Mouse (Mus musculus) limb, embryonic 13.5 days (tissue): ENCODE measurements around the gene Gata2. TPM values are rescaled to one million over a fixed set of nuclear protein-coding genes. Genes with fewer than 3 reads are reported as not detected.
A peak's percentile ranks its signal among the peaks of the same experiment; 100 is the strongest.

Experiments used
- ATAC-seq: fragments of 200-750 bp; cut with Nextera tagmentation; 2 replicates; pipeline ENCODE4 v1.8.0; 2017; ENCODE audit warnings: low read depth, moderate number of reproducible peaks, moderate TSS enrichment; ENCODE audit not compliant: low FRiP score
- H3K27ac ChIP-seq: fragments of 300-500 bp; sonication (generic); 2 replicates; pipeline ENCODE4 v1.5.1; 2015; ENCODE audit warnings: inconsistent platforms, mild to moderate bottlenecking, moderate library complexity
- H3K27me3 ChIP-seq: fragments of 300-500 bp; sonication (generic); 2 replicates; pipeline ENCODE4 v1.6.1; 2015; ENCODE audit warnings: mild to moderate bottlenecking, inconsistent platforms
- H3K36me3 ChIP-seq: fragments of 300-500 bp; sonication (generic); 2 replicates; pipeline ENCODE4 v1.6.1; 2015; ENCODE audit warnings: inconsistent platforms, mild to moderate bottlenecking, moderate library complexity
- H3K4me1 ChIP-seq: fragments of 300-500 bp; sonication (generic); 2 replicates; pipeline ENCODE4 v1.6.1; 2015; ENCODE audit warnings: inconsistent platforms
- H3K4me2 ChIP-seq: fragments of 300-500 bp; sonication (generic); replicated peaks from 2 replicates; pipeline ENCODE4 v1.6.1; 2015; ENCODE audit warnings: inconsistent platforms, mild to moderate bottlenecking, moderate library complexity
- H3K4me3 ChIP-seq: fragments of 300-500 bp; sonication (generic); 2 replicates; pipeline ENCODE4 v1.5.1; 2015; ENCODE audit warnings: moderate library complexity, mild to moderate bottlenecking, inconsistent platforms
- H3K9ac ChIP-seq: fragments of 300-500 bp; sonication (generic); 2 replicates; pipeline ENCODE4 v1.6.1; 2015; ENCODE audit warnings: mild to moderate bottlenecking, inconsistent platforms
- H3K9me3 ChIP-seq: fragments of 300-500 bp; sonication (generic); 2 replicates; pipeline ENCODE4 v1.6.1; 2016; ENCODE audit warnings: inconsistent platforms
- WGBS: fragments of 180-500 bp; shearing (Covaris S2); methylation state at CpG from one replicate; pipeline ENCODE4 v1.1.7; 2015; 5-methylcytosine and 5-hydroxymethylcytosine counted together
- polyA plus RNA-seq: library from polyadenylated mRNA; unstranded; fragments of >200 nt; fragmentation: Nextera tagmentation; extraction: Ambion mirVana; gene quantifications from 2 replicates; pipeline ENCODE4 v1.2.1, GENCODE M21; 2015

Gata2 gene
- polyA plus RNA-seq, 1 experiment from 2014 or later: 12.0 TPM

- Histone ChIP-seq H3K4me1 (peaks cover 4% of the 10 kb centered on the region; the same call in 1 of the 2 replicates), H3K27ac (no peak overlapping the region), H3K4me2 (no peak overlapping the region), H3K36me3 (no peaks in the 10 kb centered on the region), H3K27me3 (0 out of 2 replicates have a peak, but pooled peaks cover 2% of the 10 kb centered on the region), H3K4me3 (no peak overlapping the region), H3K9ac (0 out of 2 replicates have a peak overlapping the region, but pooled peaks have one; percentile 2), H3K9me3 (no peaks in the 10 kb centered on the region)
- WGBS: 23% methylated on average over 5 of the region's 5 CpGs
- ATAC-seq: no peak
Observed at GRCm38 (mm10) chr6:88226570-88226994, 32.9 kb downstream of the Gata2 start.

- no peak overlapping the region for H3K27ac ChIP-seq
Observed at GRCm38 (mm10) chr6:88227537-88227936, 33.8 kb downstream of the Gata2 start.

GRCm38 (mm10) chr6:88229221-88229620, 35.5 kb downstream of the Gata2 start:
- Histone ChIP-seq H3K27ac (no peak overlapping the region), H3K36me3 (no peaks in the 10 kb centered on the region), H3K27me3 (peaks cover 16% of the 10 kb centered on the region), H3K4me2 (no peak overlapping the region), H3K9me3 (no peaks in the 10 kb centered on the region), H3K9ac (no peak overlapping the region), H3K4me1 (peaks cover 4% of the 10 kb centered on the region; the same call in 1 of the 2 replicates), H3K4me3 (no peak overlapping the region)
- WGBS: 92% methylated on average over 12 of the region's 12 CpGs
- ATAC-seq: no peak

More at GRCm38 (mm10) chr6:88227537-88227936, 33.8 kb downstream of the Gata2 start:
- H3K4me1 ChIP-seq: peaks cover 4% of the 10 kb centered on the region; the same call in 1 of the 2 replicates
- 35% methylated on average over 7 of the region's 7 CpGs for WGBS
- no peaks in the 10 kb centered on the region for H3K36me3 ChIP-seq
- no peak overlapping the region for H3K4me3 ChIP-seq
- H3K9me3 ChIP-seq: no peaks in the 10 kb centered on the region
- H3K4me2 ChIP-seq: no peak overlapping the region
- 0 out of 2 replicates have a peak, but pooled peaks cover 2% of the 10 kb centered on the region for H3K27me3 ChIP-seq
- H3K9ac ChIP-seq: no peak overlapping the region
- no peak for ATAC-seq

- peaks cover 40% of the 10 kb centered on the region for H3K27me3 ChIP-seq
- WGBS: 73% methylated on average over 7 of the region's 7 CpGs
- no peak overlapping the region for H3K27ac ChIP-seq
- no peaks in the 10 kb centered on the region for H3K36me3 ChIP-seq
- no peak overlapping the region for H3K9ac ChIP-seq
- no peak overlapping the region for H3K4me3 ChIP-seq
- no peak for ATAC-seq
- H3K4me2 ChIP-seq: no peak overlapping the region
- H3K4me1 ChIP-seq: peaks cover 14% of the 10 kb centered on the region
- H3K9me3 ChIP-seq: no peaks in the 10 kb centered on the region
Observed at GRCm38 (mm10) chr6:88231821-88232220, 38.1 kb downstream of the Gata2 start.

GRCm38 (mm10) chr6:88232221-88232620, 38.5 kb downstream of the Gata2 start:
- Histone ChIP-seq H3K4me2 (no peak overlapping the region), H3K9me3 (no peaks in the 10 kb centered on the region), H3K4me3 (no peak overlapping the region), H3K36me3 (no peaks in the 10 kb centered on the region), H3K9ac (no peak overlapping the region), H3K4me1 (peaks cover 14% of the 10 kb centered on the region), H3K27me3 (peaks cover 44% of the 10 kb centered on the region), H3K27ac (no peak overlapping the region)
- ATAC-seq: no peak
- WGBS: 56% methylated on average over 6 of the region's 6 CpGs

- 72% methylated on average over 8 of the region's 8 CpGs for WGBS
- H3K36me3 ChIP-seq: no peaks in the 10 kb centered on the region
- H3K9me3 ChIP-seq: no peaks in the 10 kb centered on the region
- H3K9ac ChIP-seq: no peak overlapping the region
- no peak overlapping the region for H3K27ac ChIP-seq
- no peak overlapping the region for H3K4me2 ChIP-seq
- peaks cover 60% of the 10 kb centered on the region for H3K27me3 ChIP-seq
- no peak overlapping the region for H3K4me3 ChIP-seq
- no peak for ATAC-seq
- H3K4me1 ChIP-seq: peaks cover 10% of the 10 kb centered on the region
Observed at GRCm38 (mm10) chr6:88233996-88234395, 40.3 kb downstream of the Gata2 start.

GRCm38 (mm10) chr6:88235461-88235860, 41.8 kb downstream of the Gata2 start:
- Histone ChIP-seq H3K4me1 (peaks cover 10% of the 10 kb centered on the region), H3K9ac (no peak overlapping the region), H3K4me2 (peak overlapping the region; percentile 54; the same call in 1 of the 2 replicates), H3K9me3 (no peaks in the 10 kb centered on the region), H3K27me3 (peaks cover 66% of the 10 kb centered on the region), H3K4me3 (no peak overlapping the region), H3K27ac (no peak overlapping the region), H3K36me3 (no peaks in the 10 kb centered on the region)
- ATAC-seq: no peak
- WGBS: 28% methylated on average over 8 of the region's 8 CpGs

- Histone ChIP-seq H3K36me3 (no peaks in the 10 kb centered on the region), H3K4me1 (peaks cover 10% of the 10 kb centered on the region), H3K9me3 (no peaks in the 10 kb centered on the region), H3K4me2 (peak overlapping the region; percentile 54), H3K27ac (no peak overlapping the region), H3K9ac (no peak overlapping the region), H3K4me3 (peak overlapping the region; percentile 8; the same call in 1 of the 2 replicates), H3K27me3 (peaks cover 66% of the 10 kb centered on the region)
- ATAC-seq: no peak; the same call in 1 of the 2 replicates
- 2% methylated on average over 17 of the region's 17 CpGs for WGBS
Observed at GRCm38 (mm10) chr6:88235983-88236382, 42.3 kb downstream of the Gata2 start.

GRCm38 (mm10) chr6:88236513-88236912, 42.8 kb downstream of the Gata2 start:
- Histone ChIP-seq H3K36me3 (no peaks in the 10 kb centered on the region), H3K27ac (no peak overlapping the region), H3K9me3 (no peaks in the 10 kb centered on the region), H3K27me3 (peaks cover 66% of the 10 kb centered on the region), H3K4me2 (peak overlapping the region; percentile 54; the same call in 1 of the 2 replicates), H3K4me1 (peaks cover 10% of the 10 kb centered on the region), H3K9ac (no peak overlapping the region), H3K4me3 (no peak overlapping the region)
- no peak for ATAC-seq
- WGBS: 19% methylated on average over 7 of the region's 7 CpGs

GRCm38 (mm10) chr6:88242604-88243003, 48.9 kb downstream of the Gata2 start:
- Histone ChIP-seq H3K4me2 (peak overlapping the region; percentile 31; the same call in 1 of the 2 replicates), H3K9ac (no peak overlapping the region), H3K27me3 (peaks cover 38% of the 10 kb centered on the region), H3K4me3 (no peak overlapping the region), H3K9me3 (no peaks in the 10 kb centered on the region), H3K27ac (no peak overlapping the region), H3K36me3 (no peaks in the 10 kb centered on the region), H3K4me1 (0 out of 2 replicates have a peak, but pooled peaks cover 5% of the 10 kb centered on the region)
- ATAC-seq: peak; percentile 80; the same call in 1 of the 2 replicates
- 2% methylated on average over 15 of the region's 15 CpGs for WGBS

GRCm38 (mm10) chr6:88249231-88249630, 55.5 kb downstream of the Gata2 start:
- WGBS: 89% methylated on average over 1 of the region's 1 CpGs
- Histone ChIP-seq H3K4me3 (no peak overlapping the region), H3K9me3 (no peaks in the 10 kb centered on the region), H3K9ac (no peak overlapping the region), H3K4me2 (no peak overlapping the region), H3K36me3 (no peaks in the 10 kb centered on the region), H3K27ac (no peak overlapping the region), H3K27me3 (no peaks in the 10 kb centered on the region), H3K4me1 (no peaks in the 10 kb centered on the region)
- no peak for ATAC-seq

- H3K36me3 ChIP-seq: peaks cover 7% of the 10 kb centered on the region
- H3K9me3 ChIP-seq: no peaks in the 10 kb centered on the region
- H3K4me1 ChIP-seq: no peaks in the 10 kb centered on the region
- no peaks in the 10 kb centered on the region for H3K27me3 ChIP-seq
- H3K27ac ChIP-seq: no peak overlapping the region
- no peak for ATAC-seq
- H3K9ac ChIP-seq: no peak overlapping the region
- WGBS: 86% methylated on average over 1 of the region's 1 CpGs
- H3K4me2 ChIP-seq: no peak overlapping the region
- H3K4me3 ChIP-seq: no peak overlapping the region
Observed at GRCm38 (mm10) chr6:88251396-88251795, 57.7 kb downstream of the Gata2 start.
